Mouse (Mus musculus) hindbrain, postnatal 0 days (tissue): ENCODE measurements around the gene Map7d2. TPM values are rescaled to one million over a fixed set of nuclear protein-coding genes. Genes with fewer than 3 reads are reported as not detected.
"Not testable (repeated sequence)": the region's sequence is repeated elsewhere in the genome, so short reads cannot be mapped to it uniquely, and the experiment has no call there.

Source experiments
- ATAC-seq: fragments of 200-750 bp; cut with Nextera tagmentation; 2 replicates; pipeline ENCODE4 v1.8.0; 2017; ENCODE audit warnings: mild to moderate bottlenecking, moderate TSS enrichment, moderate library complexity
- DNase-seq: peaks from one replicate; pipeline ENCODE4 v3.0.0-alpha.2; 2015; ENCODE audit warnings: low spot score
- H3K27ac ChIP-seq: fragments of 300-500 bp; sonication (generic); 2 replicates; pipeline ENCODE4 v1.5.1; 2014; ENCODE audit warnings: mild to moderate bottlenecking
- H3K27me3 ChIP-seq: fragments of 300-500 bp; sonication (generic); 2 replicates; pipeline ENCODE4 v1.6.1; 2014; ENCODE audit warnings: low read length, mixed read lengths; ENCODE audit not compliant: insufficient read depth
- H3K36me3 ChIP-seq: fragments of 300-500 bp; sonication (generic); 2 replicates; pipeline ENCODE4 v1.6.1; 2014; ENCODE audit warnings: low read length, mixed read lengths; ENCODE audit not compliant: insufficient read depth
- H3K4me1 ChIP-seq: fragments of 300-500 bp; sonication (generic); 2 replicates; pipeline ENCODE4 v1.6.1; 2014; ENCODE audit warnings: antibody characterized with exemption, low read length, mixed read lengths; ENCODE audit not compliant: insufficient read depth
- H3K4me2 ChIP-seq: fragments of 300-500 bp; sonication (generic); 2 replicates; pipeline ENCODE4 v1.6.1; 2014; ENCODE audit warnings: low read depth, mild to moderate bottlenecking, low read length, moderate library complexity, mixed read lengths
- H3K4me3 ChIP-seq: fragments of 300-500 bp; sonication (generic); 2 replicates; pipeline ENCODE4 v1.5.1; 2014; ENCODE audit warnings: low read length
- H3K9ac ChIP-seq: fragments of 300-500 bp; sonication (generic); replicated peaks from 2 replicates; pipeline ENCODE4 v1.6.1; 2014; ENCODE audit warnings: mild to moderate bottlenecking, low read length, moderate library complexity, mixed read lengths
- H3K9me3 ChIP-seq: fragments of 300-500 bp; sonication (generic); 2 replicates; pipeline ENCODE4 v1.6.1; 2016; ENCODE audit warnings: low read length, mixed read lengths
- CTCF ChIP-seq: IDR thresholded peaks from 2 replicates; pipeline ENCODE4 v1.5.1; 2016; ENCODE audit warnings: antibody characterized with exemption, control low read depth, low read depth
- WGBS: fragments of 180-500 bp; shearing (Covaris S2); extraction: QIAGEN DNeasy Blood & Tissue Kit; methylation state at CpG from one replicate; pipeline ENCODE4 v1.1.7; 2014; 5-methylcytosine and 5-hydroxymethylcytosine counted together
- polyA plus RNA-seq: library from polyadenylated mRNA; unstranded; fragments of >200 nt; fragmentation: Nextera tagmentation; extraction: Ambion mirVana; gene quantifications from 2 replicates; pipeline ENCODE4 v1.2.1, GENCODE M21; 2015
- total RNA-seq: library from RNA; depleted of rRNA; stranded (reverse); fragments of >200 nt; gene quantifications from 2 replicates; pipeline ENCODE4 v1.2.3, GENCODE M21; 2014

Map7d2 gene
- total and polyA plus RNA-seq, 2 experiments from 2014 or later, result 27.7 to 72.4 TPM

DNA sequence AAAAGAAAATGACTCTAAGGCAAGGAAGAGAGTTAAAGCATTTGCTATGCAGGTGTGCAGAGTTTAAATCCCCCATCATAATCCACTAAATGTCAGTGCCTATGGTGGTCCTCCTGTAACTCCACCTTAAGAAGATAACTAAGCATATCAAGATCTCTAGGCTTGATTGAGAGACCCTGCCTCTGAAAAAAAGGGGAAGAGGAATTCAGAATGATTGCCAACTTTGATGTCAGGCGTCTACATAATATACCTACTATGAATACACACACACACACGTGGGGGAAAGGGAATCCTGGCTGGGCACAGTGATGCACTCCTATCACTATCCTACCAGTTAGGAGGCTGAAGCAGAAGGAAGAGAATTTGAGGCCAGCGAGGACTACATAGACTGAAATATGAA is 23.1 kb upstream of the Map7d2 start:
- TF ChIP-seq CTCF, result no peak
- H3K9ac ChIP-seq, result no peak overlapping the region
- H3K4me2 ChIP-seq, result no peak overlapping the region
- H3K27me3 ChIP-seq, result no peaks in the 10 kb centered on the region
- DNase-seq (no peak), ATAC-seq (no peak)
- H3K4me1 ChIP-seq, result no peaks in the 10 kb centered on the region
- no peak overlapping the region for H3K27ac ChIP-seq
- no peak overlapping the region for H3K4me3 ChIP-seq
- no peaks in the 10 kb centered on the region for H3K36me3 ChIP-seq
- 79% methylated on average over 3 of the region's 3 CpGs for WGBS
- H3K9me3 ChIP-seq, result no peaks in the 10 kb centered on the region

DNA sequence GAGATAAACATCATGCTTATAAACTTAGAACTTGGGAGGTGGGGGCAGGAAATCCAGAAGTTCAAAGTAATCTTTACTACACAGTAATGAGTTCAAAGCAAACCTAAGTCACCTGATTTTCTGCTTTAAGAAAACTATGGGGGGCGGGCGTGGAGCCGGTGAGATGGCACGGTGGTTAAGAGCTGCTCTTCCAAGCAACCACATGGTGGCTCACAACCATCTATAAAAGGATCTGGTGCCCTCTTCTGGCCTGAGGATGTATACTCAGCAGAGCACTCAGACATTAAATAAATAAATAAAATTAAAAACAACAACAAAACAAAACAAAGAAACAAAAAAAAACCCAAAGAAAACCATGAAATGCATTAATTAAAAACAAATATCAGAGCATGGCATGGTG is 5.1 kb upstream of the Map7d2 start:
- H3K27ac ChIP-seq, result no peak overlapping the region
- H3K27me3 ChIP-seq, result no peaks in the 10 kb centered on the region
- DNase-seq (peak; percentile 68), ATAC-seq (no peak)
- no peak overlapping the region for H3K9ac ChIP-seq
- H3K4me3 ChIP-seq, result no peak overlapping the region
- 41% methylated on average over 4 of the region's 4 CpGs for WGBS
- TF ChIP-seq CTCF, result peak; percentile 62
- no peaks in the 10 kb centered on the region for H3K4me1 ChIP-seq
- no peaks in the 10 kb centered on the region for H3K9me3 ChIP-seq
- H3K36me3 ChIP-seq, result no peaks in the 10 kb centered on the region
- H3K4me2 ChIP-seq, result no peak overlapping the region

DNA sequence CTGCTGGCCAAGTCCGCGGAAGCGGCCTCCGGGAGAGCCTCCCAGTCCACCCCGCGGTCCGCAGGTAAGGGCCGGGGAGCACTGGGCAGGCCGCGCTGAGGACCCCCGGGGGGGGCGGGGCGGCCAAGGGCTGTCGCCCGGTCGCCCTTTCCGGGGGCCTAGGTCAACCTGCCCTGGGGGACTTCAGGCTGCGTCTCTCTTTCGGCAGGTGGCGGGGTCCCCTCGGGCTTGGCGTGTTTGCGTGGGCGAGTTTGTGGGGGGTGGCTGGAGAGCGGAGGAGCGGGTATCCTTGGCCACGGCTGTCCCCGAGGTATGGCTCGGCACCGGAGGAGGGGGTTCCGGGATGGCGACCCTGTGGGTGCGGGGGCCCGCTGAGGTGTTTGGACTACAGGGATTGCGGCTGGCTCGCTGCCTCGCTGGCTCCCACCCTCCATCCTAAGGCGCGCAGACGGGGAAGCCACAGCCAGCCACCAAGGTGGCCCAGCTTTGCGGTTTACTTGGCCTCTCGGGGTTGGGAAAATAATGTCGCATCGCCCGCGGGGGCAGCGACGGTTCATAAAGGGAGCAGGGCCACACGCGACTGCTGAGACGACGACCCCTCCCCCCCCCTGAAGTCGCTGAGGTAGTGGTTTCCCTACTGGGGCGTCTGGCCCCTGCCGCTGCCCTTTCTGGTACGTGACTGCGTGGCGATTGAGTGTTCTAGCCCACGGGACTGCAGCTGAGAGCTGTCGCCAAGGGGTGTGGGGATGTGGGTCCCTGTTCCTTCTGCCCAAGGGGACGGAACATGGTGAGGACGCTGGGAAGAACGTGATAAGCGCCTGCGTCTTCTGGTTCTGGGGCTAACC is 679 bp downstream of the Map7d2 start:
- no peak for TF ChIP-seq CTCF
- Histone ChIP-seq H3K9ac (peak overlapping the region; percentile 56), H3K4me2 (peak overlapping the region; percentile 70), H3K27me3 (no peaks in the 10 kb centered on the region), H3K9me3 (no peaks in the 10 kb centered on the region), H3K4me3 (peak overlapping the region; percentile 58), H3K4me1 (no peaks in the 10 kb centered on the region), H3K36me3 (no peaks in the 10 kb centered on the region), H3K27ac (peak overlapping the region; percentile 74)
- ATAC-seq (peak; percentile 70), DNase-seq (peak; percentile 4)
- 31% methylated on average over 54 of the region's 65 CpGs for WGBS

DNA sequence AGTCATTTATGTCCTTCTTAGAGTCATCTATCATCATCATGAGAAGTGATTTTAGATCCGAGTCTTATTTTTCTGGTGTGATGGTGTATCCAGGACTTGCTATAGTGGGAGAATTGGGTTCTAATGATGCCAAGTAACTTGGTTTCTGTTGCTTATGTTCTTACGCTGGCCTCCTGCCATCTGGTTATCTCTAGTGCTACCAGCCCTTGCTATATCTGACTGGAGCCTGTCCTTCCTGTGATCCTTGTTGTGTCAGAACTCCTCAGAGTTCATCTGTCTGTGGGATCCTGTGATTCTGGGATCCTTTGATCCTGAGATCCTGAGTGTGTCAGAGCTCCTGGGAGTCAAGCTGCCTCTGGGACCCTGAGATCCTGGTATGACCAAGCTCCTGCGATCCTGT is 16.1 kb downstream of the Map7d2 start:
- 92% methylated on average over 3 of the region's 3 CpGs for WGBS
- H3K27ac ChIP-seq, H3K27me3 ChIP-seq, DNase-seq, H3K4me1 ChIP-seq, H3K36me3 ChIP-seq, ATAC-seq, H3K4me3 ChIP-seq, H3K9ac ChIP-seq, H3K4me2 ChIP-seq, H3K9me3 ChIP-seq: not testable (repeated sequence)

DNA sequence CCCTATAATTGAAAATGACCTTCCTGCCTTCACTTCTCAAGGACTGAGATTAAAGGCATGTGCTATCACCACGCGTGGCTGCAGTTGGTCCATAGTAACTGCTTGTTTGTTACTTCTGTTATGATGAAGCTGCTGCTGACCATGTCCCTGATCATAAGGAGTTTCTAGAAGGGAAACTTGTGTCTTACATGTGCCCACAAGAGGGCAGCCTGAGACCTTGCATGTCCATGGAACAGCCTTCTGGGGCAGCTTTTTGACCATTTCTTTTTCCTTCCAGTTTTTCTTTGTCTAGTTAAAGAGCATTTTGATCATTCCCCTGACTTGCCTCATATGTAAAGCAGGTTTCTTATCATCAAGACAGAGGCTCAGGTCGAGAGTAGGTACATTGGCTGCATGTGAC is 27.8 kb downstream of the Map7d2 start:
- H3K4me3 ChIP-seq, result no peak overlapping the region
- no peak overlapping the region for H3K4me2 ChIP-seq
- peak; percentile 69 for TF ChIP-seq CTCF
- 0 out of 2 replicates have a peak, but pooled peaks have one; percentile 47 for ATAC-seq
- H3K9ac ChIP-seq, result no peak overlapping the region
- peak; percentile 65 for DNase-seq
- H3K4me1 ChIP-seq, result no peaks in the 10 kb centered on the region
- no peaks in the 10 kb centered on the region for H3K27me3 ChIP-seq
- 33% methylated on average over 3 of the region's 3 CpGs for WGBS
- no peaks in the 10 kb centered on the region for H3K9me3 ChIP-seq
- H3K36me3 ChIP-seq, result no peaks in the 10 kb centered on the region
- H3K27ac ChIP-seq, result no peak overlapping the region

DNA sequence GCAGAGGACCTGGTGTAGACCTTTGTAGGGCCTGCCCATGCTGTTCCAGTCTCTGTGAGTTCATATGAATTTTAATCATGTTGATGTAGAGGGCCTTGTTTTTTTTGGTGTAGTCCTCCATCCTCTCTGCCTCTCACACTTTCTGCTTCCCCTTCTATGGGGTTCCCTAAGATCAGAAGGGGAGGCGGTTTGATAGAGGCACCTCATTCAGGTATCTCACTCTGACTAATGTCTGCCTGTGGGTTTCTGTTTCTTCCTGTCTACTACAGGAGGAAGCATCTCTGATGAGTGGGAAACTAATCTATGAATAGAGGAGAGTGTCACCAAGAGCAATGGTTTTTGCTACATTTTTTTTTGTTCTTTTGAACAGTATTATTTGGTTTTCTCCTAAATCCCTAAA is 32.8 kb downstream of the Map7d2 start:
- no peaks in the 10 kb centered on the region for H3K27me3 ChIP-seq
- no peak overlapping the region for H3K4me3 ChIP-seq
- no peak overlapping the region for H3K9ac ChIP-seq
- no peak for TF ChIP-seq CTCF
- H3K4me1 ChIP-seq, result no peaks in the 10 kb centered on the region
- DNase-seq, result no peak
- H3K9me3 ChIP-seq, result no peaks in the 10 kb centered on the region
- no peak overlapping the region for H3K4me2 ChIP-seq
- WGBS, result 74% methylated on average over 1 of the region's 1 CpGs
- no peak overlapping the region for H3K27ac ChIP-seq
- no peak for ATAC-seq
- no peaks in the 10 kb centered on the region for H3K36me3 ChIP-seq

DNA sequence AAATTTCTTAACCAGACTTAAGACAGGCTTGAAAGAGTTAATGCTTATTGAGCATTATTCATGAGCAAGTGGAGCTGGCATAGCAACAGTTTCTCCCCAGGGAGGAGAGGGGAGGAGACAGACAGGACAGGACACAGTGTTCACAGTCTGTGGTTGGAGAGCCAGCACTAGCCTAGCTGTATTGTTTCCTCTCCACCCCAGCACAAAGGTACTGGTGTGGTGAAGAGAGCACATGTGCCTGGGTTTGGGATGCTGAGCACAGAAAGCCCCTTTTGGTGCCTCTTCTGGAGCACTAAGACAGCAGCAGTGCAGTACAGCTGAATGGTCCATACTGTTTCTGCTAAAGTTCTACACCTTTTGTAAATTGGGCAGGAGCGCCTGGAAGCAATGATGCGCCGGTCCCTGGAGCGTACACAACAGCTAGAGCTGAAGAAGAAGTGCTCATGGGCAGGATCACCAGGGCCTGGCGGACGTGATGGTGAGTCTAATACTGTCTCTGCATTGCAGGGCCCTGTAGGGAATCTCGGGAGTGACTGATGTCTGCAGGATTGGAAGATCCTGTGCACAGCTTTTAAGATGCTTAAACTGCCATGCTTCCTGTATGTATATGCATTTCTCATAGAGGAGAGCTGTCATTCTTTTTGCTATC is 44.8 kb downstream of the Map7d2 start:
- peak overlapping the region; percentile 40 for H3K4me2 ChIP-seq
- H3K9ac ChIP-seq, result no peak overlapping the region
- H3K4me3 ChIP-seq, result peak overlapping the region; percentile 23
- no peaks in the 10 kb centered on the region for H3K4me1 ChIP-seq
- H3K9me3 ChIP-seq, result no peaks in the 10 kb centered on the region
- no peak for TF ChIP-seq CTCF
- DNase-seq (peak; percentile 71), ATAC-seq (peak; percentile 95)
- 35% methylated on average over 7 of the region's 7 CpGs for WGBS
- H3K27ac ChIP-seq, result peak overlapping the region; percentile 51
- no peaks in the 10 kb centered on the region for H3K36me3 ChIP-seq
- H3K27me3 ChIP-seq, result no peaks in the 10 kb centered on the region
